Mouse (Mus musculus) cortical plate, adult 2 months (tissue): ENCODE data around the gene Sycp2l.
A peak's percentile ranks its signal among the peaks of the same experiment; 100 is the strongest.

Source experiments
- CTCF ChIP-seq: fragments of 200-500 bp; IDR thresholded peaks from 2 replicates; pipeline ENCODE4 v1.5.1; 2011; ENCODE audit warnings: mild to moderate bottlenecking, control low read depth, low read length; ENCODE audit not compliant: insufficient read depth; ENCODE audit errors: extremely low read depth
- POLR2A ChIP-seq: fragments of 200-500 bp; IDR thresholded peaks from 2 replicates; pipeline ENCODE4 v1.6.1; 2011; ENCODE audit warnings: mild to moderate bottlenecking, low read length, control low read depth; ENCODE audit not compliant: insufficient read depth; ENCODE audit errors: extremely low read depth

GRCm38 (mm10) chr13:41220304-41220834 lies 106.3 kb downstream of the Sycp2l start, which contains the start of gene Elovl2:
- TF ChIP-seq POLR2A (0 out of 2 replicates have a peak, but pooled peaks have one; percentile 16), CTCF (peak; percentile 22; the same call in 1 of the 2 replicates)
